Mouse (Mus musculus): Measurements from ENCODE around the gene Appbp2. TPM values are rescaled to one million over a fixed set of nuclear protein-coding genes. Genes with fewer than 3 reads are reported as not detected.

Gene Appbp2
- 22.6 to 25.5 TPM (median 23.9 TPM) in 4 replicates for total RNA-seq (2023)

DNA sequence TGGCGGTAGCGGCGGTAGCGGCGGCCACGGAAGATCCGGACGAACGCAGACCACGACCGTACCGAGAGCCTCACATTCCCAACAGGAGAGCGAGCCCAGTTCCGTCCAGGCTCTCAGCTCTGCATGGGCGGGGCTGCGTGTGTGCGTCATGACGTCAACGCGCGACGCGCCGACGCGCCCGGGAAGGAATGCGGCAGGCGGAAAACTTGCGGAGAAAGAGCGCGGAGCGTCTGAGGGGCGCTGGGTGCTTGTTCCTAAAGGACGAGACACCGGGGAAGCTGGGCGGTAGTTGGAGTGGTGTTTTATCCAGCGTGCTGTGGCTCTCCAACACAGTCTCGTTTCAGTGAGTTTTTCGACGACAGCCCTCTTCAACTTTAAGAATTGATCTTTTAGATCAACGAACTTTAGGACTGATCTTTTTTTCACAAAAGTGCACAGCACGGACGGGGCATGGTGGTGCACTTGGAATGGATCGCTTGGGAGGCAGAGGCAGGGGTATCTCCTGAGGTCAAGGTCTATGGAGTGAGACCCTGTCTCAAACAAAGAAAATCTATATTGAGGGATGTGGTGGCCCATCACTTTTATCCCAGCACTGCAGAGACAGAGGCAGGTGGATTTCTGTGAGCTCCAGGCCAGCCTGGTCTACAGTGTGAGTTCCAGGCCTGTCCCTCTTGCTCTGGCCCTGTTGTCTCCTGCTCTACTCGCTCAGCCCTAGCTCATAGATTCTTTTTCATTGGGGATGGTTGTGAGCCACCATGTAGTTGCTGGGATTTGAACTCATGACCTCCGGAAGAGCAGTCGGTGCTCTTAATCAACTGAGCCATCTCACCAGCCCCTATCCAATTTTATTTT is at the start of gene Appbp2:
Gene Appbp2 (minus strand): TSS at position 141 of the 852 bp plus-strand sequence.

DNA sequence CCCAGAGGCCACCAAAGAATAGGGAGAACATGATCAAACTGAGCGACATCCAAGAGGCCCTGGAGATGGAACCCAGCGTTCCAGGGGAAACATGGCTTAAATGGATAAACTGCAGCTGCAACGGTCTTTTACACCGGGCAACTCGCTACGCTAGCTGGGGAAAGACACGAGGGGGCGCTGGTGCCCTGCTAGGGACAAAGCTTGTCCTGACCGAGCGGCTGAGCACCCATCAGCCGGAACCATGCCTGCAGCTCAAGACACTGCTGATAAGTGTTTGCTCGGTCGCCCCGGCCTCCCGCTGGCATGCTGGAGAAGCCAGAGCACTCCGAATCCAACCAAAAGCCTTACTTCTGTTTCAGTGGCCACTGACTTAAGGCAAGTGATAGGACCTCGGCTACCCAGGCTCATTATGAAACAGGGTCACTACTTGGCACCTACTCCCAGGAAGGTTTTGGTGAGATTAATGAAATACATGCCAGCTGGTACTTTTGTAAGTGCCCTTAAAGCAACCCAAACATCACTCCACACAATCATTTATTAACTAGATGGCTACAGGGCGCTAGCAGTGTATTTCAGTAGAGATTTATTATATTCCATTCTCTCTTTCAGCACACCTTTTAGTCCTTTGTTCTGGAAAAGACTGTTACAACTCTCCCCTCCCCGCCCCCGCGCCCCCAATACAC is 64.7 kb downstream of the Appbp2 start, which contains the start of gene 1700125H20Rik:
Gene 1700125H20Rik (plus strand): TSS at position 347 of the 683 bp plus-strand sequence.

DNA sequence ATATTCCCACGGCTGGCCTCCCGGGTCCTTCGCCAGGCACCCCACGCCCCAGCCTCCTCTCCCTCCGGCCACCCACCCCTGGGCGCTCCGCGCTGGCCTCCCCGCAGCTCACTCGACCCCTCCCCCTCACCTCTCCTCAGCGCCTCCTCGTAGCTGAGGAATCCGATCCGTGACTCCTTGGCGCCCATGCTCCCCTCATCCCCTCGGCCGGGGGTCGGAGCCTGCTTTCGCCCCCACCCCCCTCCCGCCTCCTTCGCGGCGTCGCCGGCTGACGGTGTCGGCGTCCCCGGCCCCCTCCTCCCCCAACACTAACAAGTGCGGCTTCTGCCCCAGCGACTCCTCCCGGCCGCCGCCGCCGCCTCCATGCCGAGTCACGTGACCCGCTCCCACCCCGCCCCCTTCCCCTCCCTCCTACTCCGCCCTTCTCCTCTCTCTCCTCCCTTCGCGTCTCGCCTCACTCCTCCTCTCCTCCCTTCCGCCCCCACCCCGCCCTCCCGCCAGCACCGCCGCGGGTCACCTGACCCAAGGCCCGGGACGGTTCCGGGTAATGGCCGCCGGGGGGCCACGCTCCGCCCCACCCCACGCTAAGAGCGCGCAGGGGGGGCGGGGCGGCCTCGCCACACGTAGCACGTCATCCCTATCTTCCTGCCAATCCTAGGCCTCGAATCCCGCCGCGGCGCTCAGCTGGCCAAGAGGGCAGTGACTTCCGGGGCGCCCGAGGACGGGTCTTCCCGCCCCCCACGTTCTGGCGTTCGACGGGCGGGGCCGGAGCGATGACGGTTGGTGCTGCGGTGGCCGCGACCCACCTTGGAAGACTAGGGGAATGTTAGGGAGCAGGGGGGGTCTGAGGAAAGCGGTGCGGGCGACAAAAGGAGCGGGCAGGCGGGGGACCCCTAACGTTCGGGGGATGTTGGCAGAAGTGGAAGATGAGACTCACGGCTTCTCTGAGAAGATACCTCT is 95.1 kb downstream of the Appbp2 start, which contains the start of gene Usp32:
Gene Usp32 (minus strand): TSS at position 581 of the 960 bp plus-strand sequence.

Other genes with a start within 250 kb of the Appbp2 start
- gene Usp32, start 95.0 kb downstream of the Appbp2 start, total RNA-seq (2023), result 23.4 to 33.3 TPM (median 30.2 TPM) in 4 replicates
- not detected in 4 replicates for gene 1700125H20Rik, start 64.7 kb downstream of the Appbp2 start, total RNA-seq (2023)
- gene Ppm1d, start 76.1 kb upstream of the Appbp2 start, total RNA-seq (2023), result 35.1 to 38.5 TPM (median 36.9 TPM) in 4 replicates
- 49.7 to 63.8 TPM (median 54.2 TPM) in 4 replicates for gene Bcas3, start 118.0 kb upstream of the Appbp2 start, total RNA-seq (2023)

Measured in B cell, adult 62 days (primary cell).